Mouse (Mus musculus) Muller cell, postnatal 12 days (primary cell): ENCODE results near the gene Sinhcaf.
A peak's percentile ranks its signal among the peaks of the same experiment; 100 is the strongest.
"Not testable (repeated sequence)": the region's sequence is repeated elsewhere in the genome, so short reads cannot be mapped to it uniquely, and the experiment has no call there.

Experiments used
- DNase-seq: peaks from one replicate; pipeline ENCODE4 v3.0.0-alpha.2; 2015; ENCODE audit errors: inconsistent ontology term

The Sinhcaf gene

GRCm38 (mm10) chr6:148945509-148946408, 508 bp downstream of the Sinhcaf start:
- DNase-seq: peak; percentile 52

- peak; percentile 74 for DNase-seq
Observed at GRCm38 (mm10) chr6:148944767-148945508, 1.3 kb downstream of the Sinhcaf start.

GRCm38 (mm10) chr6:148944344-148944766, 1.9 kb downstream of the Sinhcaf start:
- no peak for DNase-seq

- peak; percentile 83 for DNase-seq
Observed at GRCm38 (mm10) chr6:148943695-148944094, 2.6 kb downstream of the Sinhcaf start.

GRCm38 (mm10) chr6:148942406-148942805, 3.9 kb downstream of the Sinhcaf start:
- DNase-seq: no peak

GRCm38 (mm10) chr6:148941880-148942279, 4.4 kb downstream of the Sinhcaf start:
- DNase-seq: no peak

- not testable (repeated sequence) for DNase-seq
Observed at GRCm38 (mm10) chr6:148940383-148940782, 5.9 kb downstream of the Sinhcaf start.

GRCm38 (mm10) chr6:148937693-148938092, 8.6 kb downstream of the Sinhcaf start:
- DNase-seq: no peak

GRCm38 (mm10) chr6:148934961-148935590, 11.2 kb downstream of the Sinhcaf start:
- no peak for DNase-seq

GRCm38 (mm10) chr6:148931281-148931680, 15.0 kb downstream of the Sinhcaf start:
- no peak for DNase-seq

GRCm38 (mm10) chr6:148918841-148919398, 27.3 kb downstream of the Sinhcaf start:
- peak; percentile 37 for DNase-seq

- DNase-seq: no peak
Observed at GRCm38 (mm10) chr6:148917672-148918071, 28.6 kb downstream of the Sinhcaf start.

GRCm38 (mm10) chr6:148916817-148917216, 29.4 kb downstream of the Sinhcaf start:
- no peak for DNase-seq

- DNase-seq: peak; percentile 49
Observed at GRCm38 (mm10) chr6:148913938-148914337, 32.3 kb downstream of the Sinhcaf start.

GRCm38 (mm10) chr6:148911906-148912305, 34.4 kb downstream of the Sinhcaf start:
- not testable (repeated sequence) for DNase-seq

GRCm38 (mm10) chr6:148906958-148907357, 39.3 kb downstream of the Sinhcaf start:
- DNase-seq: no peak

- DNase-seq: no peak
Observed at GRCm38 (mm10) chr6:148902728-148903127, 43.5 kb downstream of the Sinhcaf start.

GRCm38 (mm10) chr6:148896507-148896851, 49.8 kb downstream of the Sinhcaf start:
- DNase-seq: no peak

- DNase-seq: peak; percentile 95
Observed at GRCm38 (mm10) chr6:148895773-148896506, 50.3 kb downstream of the Sinhcaf start, which contains the start of gene Caprin2. TSS of gene Caprin2 (minus strand) at chr6:148896237.

GRCm38 (mm10) chr6:148894888-148895772, 51.1 kb downstream of the Sinhcaf start:
- DNase-seq: no peak
